Mouse (Mus musculus): ENCODE data around the gene Slc26a5.

DNA sequence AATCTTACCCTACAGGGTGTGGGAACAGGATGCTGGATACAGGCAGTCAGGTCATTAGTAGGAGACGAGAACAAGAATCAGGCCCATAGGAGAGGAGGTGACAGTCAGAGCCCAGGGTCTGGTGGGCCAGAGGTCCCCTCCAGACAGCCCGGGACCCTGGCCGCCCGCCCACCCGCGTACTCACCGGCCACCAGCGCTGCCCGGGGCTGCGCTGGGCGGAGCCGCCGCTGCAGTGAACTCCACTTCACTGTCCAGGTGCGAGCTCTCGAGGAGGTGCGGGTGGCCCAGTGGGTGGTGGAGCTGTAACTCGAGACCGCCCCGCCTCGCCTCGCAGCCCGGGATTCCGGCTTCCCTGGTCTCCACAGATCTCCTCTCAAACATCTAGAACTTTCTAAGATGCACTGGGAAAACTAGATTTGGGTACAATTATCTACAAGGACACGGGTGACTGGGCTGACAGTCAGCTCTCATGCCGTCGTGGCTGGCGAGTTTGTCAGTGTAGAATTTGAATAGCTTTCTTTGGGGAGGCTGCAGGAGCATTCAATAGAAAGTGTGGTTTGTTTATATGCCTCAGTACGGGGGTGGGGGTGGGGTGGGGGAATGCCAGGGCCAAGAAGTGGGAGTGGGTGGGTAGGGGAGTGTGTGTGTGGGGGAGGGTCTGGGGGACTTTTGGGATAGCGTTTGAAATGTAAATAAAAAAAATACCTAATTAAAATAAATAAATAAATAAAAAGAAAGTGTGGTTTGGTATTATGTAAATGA lies at the start of gene Slc26a5:
- no peak for TF ChIP-seq POLR2A (IDR thresholded peaks at IDR 0.05; ENCODE audit: borderline replicate concordance, low read depth, low read length)
- no peak for TF ChIP-seq CTCF (IDR thresholded peaks at IDR 0.05; ENCODE audit: low read depth, low read length)
